Mouse (Mus musculus): ENCODE results near the gene Khdc1a. TPM values are rescaled to one million over a fixed set of nuclear protein-coding genes. Genes with fewer than 3 reads are reported as not detected.
"Not testable (repeated sequence)": the region's sequence is repeated elsewhere in the genome, so short reads cannot be mapped to it uniquely, and the experiment has no call there.

Gene Khdc1a
- total RNA-seq, 1 experiment, result not detected

GRCm38 (mm10) chr1:21305443-21305842, 44.0 kb upstream of the Khdc1a start:
- DNase-seq (ENCODE audit: low read depth, low spot score), result no peak
- H3K4me3 ChIP-seq (ENCODE audit: insufficient read depth in 1 of 2, low read depth in 1 of 2, low read length in 2 of 2, poor library complexity in 1 of 2, severe bottlenecking in 1 of 2), result no peak overlapping the region
- H3K4me1 ChIP-seq (ENCODE audit: control insufficient read depth in 2 of 2, insufficient read depth in 2 of 2, low read length in 2 of 2, poor library complexity in 1 of 2), result no peaks in the 10 kb centered on the region
- H3K36me3 ChIP-seq (ENCODE audit: control insufficient read depth, insufficient read depth, low read length, poor library complexity, severe bottlenecking), result no peaks in the 10 kb centered on the region
- H3K27ac ChIP-seq (ENCODE audit: insufficient read depth, low read depth, low read length, poor library complexity, severe bottlenecking), result no peak overlapping the region
- TF ChIP-seq ZNF384 (IDR thresholded peaks at IDR 0.05; ENCODE audit: low read depth, low read length), result no peak
- TF ChIP-seq ZC3H11A (IDR thresholded peaks at IDR 0.05; ENCODE audit: borderline replicate concordance, low read depth, low read length), result no peak
- no peak overlapping the region for H3K9ac ChIP-seq (ENCODE audit: insufficient read depth, low read depth, low read length, poor library complexity, severe bottlenecking)
- in situ Hi-C loops (cut with MboI; ENCODE audit: low sequenced_read_pairs in 2 of 2, unreplicated experiment in 2 of 2), result no loop called here
- H3K9me3 ChIP-seq (ENCODE audit: control insufficient read depth, insufficient read depth, low read depth, low read length), result no peaks in the 10 kb centered on the region

GRCm38 (mm10) chr1:21314336-21314735, 35.1 kb upstream of the Khdc1a start:
- no peak for TF ChIP-seq CHD2 (IDR thresholded peaks at IDR 0.05; ENCODE audit: low read depth, low read length)
- TF ChIP-seq ZNF384 (IDR thresholded peaks at IDR 0.05; ENCODE audit: low read depth, low read length), result no peak
- in situ Hi-C loops (cut with MboI; ENCODE audit: low sequenced_read_pairs in 2 of 2, unreplicated experiment in 2 of 2), result no loop called here
- no peak overlapping the region for H3K9ac ChIP-seq (ENCODE audit: insufficient read depth, low read depth, low read length, poor library complexity, severe bottlenecking)
- no peaks in the 10 kb centered on the region for H3K36me3 ChIP-seq (ENCODE audit: control insufficient read depth, insufficient read depth, low read length, poor library complexity, severe bottlenecking)
- no peaks in the 10 kb centered on the region for H3K4me1 ChIP-seq (ENCODE audit: control insufficient read depth in 2 of 2, insufficient read depth in 2 of 2, low read length in 2 of 2, poor library complexity in 1 of 2)
- no peak overlapping the region for H3K4me3 ChIP-seq (ENCODE audit: insufficient read depth in 1 of 2, low read depth in 1 of 2, low read length in 2 of 2, poor library complexity in 1 of 2, severe bottlenecking in 1 of 2)
- no peaks in the 10 kb centered on the region for H3K9me3 ChIP-seq (ENCODE audit: control insufficient read depth, insufficient read depth, low read depth, low read length)
- H3K27ac ChIP-seq (ENCODE audit: insufficient read depth, low read depth, low read length, poor library complexity, severe bottlenecking), result no peak overlapping the region
- no peak for DNase-seq (ENCODE audit: low read depth, low spot score)

- TF ChIP-seq ZC3H11A (IDR thresholded peaks at IDR 0.05; ENCODE audit: borderline replicate concordance, low read depth, low read length), result no peak
- no peak for TF ChIP-seq HCFC1 (IDR thresholded peaks at IDR 0.05; ENCODE audit: borderline replicate concordance, insufficient read depth, low read length)
- TF ChIP-seq CHD2 (IDR thresholded peaks at IDR 0.05; ENCODE audit: low read depth, low read length), result no peak
- no peak for TF ChIP-seq ZNF384 (IDR thresholded peaks at IDR 0.05; ENCODE audit: low read depth, low read length)
- no peak for TF ChIP-seq MAFK (IDR thresholded peaks at IDR 0.05; ENCODE audit: insufficient read depth, low read depth, low read length)
- H3K4me3 ChIP-seq (ENCODE audit: insufficient read depth in 1 of 2, low read depth in 1 of 2, low read length in 2 of 2, poor library complexity in 1 of 2, severe bottlenecking in 1 of 2), result no peak overlapping the region
- no peaks in the 10 kb centered on the region for H3K36me3 ChIP-seq (ENCODE audit: control insufficient read depth, insufficient read depth, low read length, poor library complexity, severe bottlenecking)
- no peak for DNase-seq (ENCODE audit: low read depth, low spot score)
- H3K4me1 ChIP-seq (ENCODE audit: control insufficient read depth in 2 of 2, insufficient read depth in 2 of 2, low read length in 2 of 2, poor library complexity in 1 of 2), result no peaks in the 10 kb centered on the region
- no peaks in the 10 kb centered on the region for H3K9me3 ChIP-seq (ENCODE audit: control insufficient read depth, insufficient read depth, low read depth, low read length)
- H3K9ac ChIP-seq (ENCODE audit: insufficient read depth, low read depth, low read length, poor library complexity, severe bottlenecking), result no peak overlapping the region
- in situ Hi-C loops (cut with MboI; ENCODE audit: low sequenced_read_pairs in 2 of 2, unreplicated experiment in 2 of 2), result no loop called here
- no peak overlapping the region for H3K27ac ChIP-seq (ENCODE audit: insufficient read depth, low read depth, low read length, poor library complexity, severe bottlenecking)
Observed at GRCm38 (mm10) chr1:21315756-21316155, 33.7 kb upstream of the Khdc1a start.

- no peaks in the 10 kb centered on the region for H3K9me3 ChIP-seq (ENCODE audit: control insufficient read depth, insufficient read depth, low read depth, low read length)
- no peak overlapping the region for H3K27ac ChIP-seq (ENCODE audit: insufficient read depth, low read depth, low read length, poor library complexity, severe bottlenecking)
- in situ Hi-C loops (cut with MboI; ENCODE audit: low sequenced_read_pairs in 2 of 2, unreplicated experiment in 2 of 2), result no loop called here
- no peak overlapping the region for H3K4me3 ChIP-seq (ENCODE audit: insufficient read depth in 1 of 2, low read depth in 1 of 2, low read length in 2 of 2, poor library complexity in 1 of 2, severe bottlenecking in 1 of 2)
- no peak for DNase-seq (ENCODE audit: low read depth, low spot score)
- no peaks in the 10 kb centered on the region for H3K4me1 ChIP-seq (ENCODE audit: control insufficient read depth in 2 of 2, insufficient read depth in 2 of 2, low read length in 2 of 2, poor library complexity in 1 of 2)
- TF ChIP-seq CHD2 (IDR thresholded peaks at IDR 0.05; ENCODE audit: low read depth, low read length) (no peak), HCFC1 (IDR thresholded peaks at IDR 0.05; ENCODE audit: borderline replicate concordance, insufficient read depth, low read length) (no peak), ZC3H11A (IDR thresholded peaks at IDR 0.05; ENCODE audit: borderline replicate concordance, low read depth, low read length) (no peak), ZNF384 (IDR thresholded peaks at IDR 0.05; ENCODE audit: low read depth, low read length) (no peak), MAFK (IDR thresholded peaks at IDR 0.05; ENCODE audit: insufficient read depth, low read depth, low read length) (no peak)
- H3K9ac ChIP-seq (ENCODE audit: insufficient read depth, low read depth, low read length, poor library complexity, severe bottlenecking), result no peak overlapping the region
- no peaks in the 10 kb centered on the region for H3K36me3 ChIP-seq (ENCODE audit: control insufficient read depth, insufficient read depth, low read length, poor library complexity, severe bottlenecking)
Observed at GRCm38 (mm10) chr1:21316305-21316704, 33.1 kb upstream of the Khdc1a start.

- no peaks in the 10 kb centered on the region for H3K36me3 ChIP-seq (ENCODE audit: control insufficient read depth, insufficient read depth, low read length, poor library complexity, severe bottlenecking)
Observed at GRCm38 (mm10) chr1:21318202-21318601, 31.2 kb upstream of the Khdc1a start.

GRCm38 (mm10) chr1:21320271-21320670, 29.2 kb upstream of the Khdc1a start:
- H3K4me3 ChIP-seq (ENCODE audit: insufficient read depth in 1 of 2, low read depth in 1 of 2, low read length in 2 of 2, poor library complexity in 1 of 2, severe bottlenecking in 1 of 2); H3K36me3 ChIP-seq (ENCODE audit: control insufficient read depth, insufficient read depth, low read length, poor library complexity, severe bottlenecking); H3K27ac ChIP-seq (ENCODE audit: insufficient read depth, low read depth, low read length, poor library complexity, severe bottlenecking); H3K9ac ChIP-seq (ENCODE audit: insufficient read depth, low read depth, low read length, poor library complexity, severe bottlenecking); in situ Hi-C loops (cut with MboI; ENCODE audit: low sequenced_read_pairs in 2 of 2, unreplicated experiment in 2 of 2); DNase-seq (ENCODE audit: low read depth, low spot score); H3K9me3 ChIP-seq (ENCODE audit: control insufficient read depth, insufficient read depth, low read depth, low read length); H3K4me1 ChIP-seq (ENCODE audit: control insufficient read depth in 2 of 2, insufficient read depth in 2 of 2, low read length in 2 of 2, poor library complexity in 1 of 2): not testable (repeated sequence)

More at GRCm38 (mm10) chr1:21318202-21318601, 31.2 kb upstream of the Khdc1a start:
- Histone ChIP-seq H3K27ac (ENCODE audit: insufficient read depth, low read depth, low read length, poor library complexity, severe bottlenecking) (no peak overlapping the region), H3K4me3 (ENCODE audit: insufficient read depth in 1 of 2, low read depth in 1 of 2, low read length in 2 of 2, poor library complexity in 1 of 2, severe bottlenecking in 1 of 2) (no peak overlapping the region), H3K9ac (ENCODE audit: insufficient read depth, low read depth, low read length, poor library complexity, severe bottlenecking) (no peak overlapping the region), H3K4me1 (ENCODE audit: control insufficient read depth in 2 of 2, insufficient read depth in 2 of 2, low read length in 2 of 2, poor library complexity in 1 of 2) (no peaks in the 10 kb centered on the region), H3K9me3 (ENCODE audit: control insufficient read depth, insufficient read depth, low read depth, low read length) (no peaks in the 10 kb centered on the region)
- TF ChIP-seq ZNF384 (IDR thresholded peaks at IDR 0.05; ENCODE audit: low read depth, low read length) (no peak), ZC3H11A (IDR thresholded peaks at IDR 0.05; ENCODE audit: borderline replicate concordance, low read depth, low read length) (no peak), MAFK (IDR thresholded peaks at IDR 0.05; ENCODE audit: insufficient read depth, low read depth, low read length) (no peak), HCFC1 (IDR thresholded peaks at IDR 0.05; ENCODE audit: borderline replicate concordance, insufficient read depth, low read length) (no peak), CHD2 (IDR thresholded peaks at IDR 0.05; ENCODE audit: low read depth, low read length) (no peak)
- in situ Hi-C loops (cut with MboI; ENCODE audit: low sequenced_read_pairs in 2 of 2, unreplicated experiment in 2 of 2), result no loop called here
- no peak for DNase-seq (ENCODE audit: low read depth, low spot score)

All from ES-E14 (cell line).